Mouse (Mus musculus) embryonic facial prominence, embryonic 12.5 days (tissue): ENCODE results near the gene Pgrmc2. TPM values are rescaled to one million over a fixed set of nuclear protein-coding genes. Genes with fewer than 3 reads are reported as not detected.

Experiments used
- ATAC-seq: fragments of 200-750 bp; cut with Nextera tagmentation; 2 replicates; pipeline ENCODE4 v1.8.0; 2017; ENCODE audit not compliant: insufficient number of reproducible peaks, insufficient read depth, low FRiP score, low TSS enrichment
- H3K27ac ChIP-seq: fragments of 300-500 bp; sonication (generic); 2 replicates; pipeline ENCODE4 v1.5.1; 2016; ENCODE audit warnings: mild to moderate bottlenecking
- H3K27me3 ChIP-seq: fragments of 300-500 bp; sonication (generic); 2 replicates; pipeline ENCODE4 v1.6.1; 2016; ENCODE audit warnings: mild to moderate bottlenecking, moderate library complexity
- H3K36me3 ChIP-seq: fragments of 300-500 bp; sonication (generic); 2 replicates; pipeline ENCODE4 v1.6.1; 2016; ENCODE audit warnings: mild to moderate bottlenecking
- H3K4me1 ChIP-seq: fragments of 300-500 bp; sonication (generic); 2 replicates; pipeline ENCODE4 v1.6.1; 2016
- H3K4me2 ChIP-seq: fragments of 300-500 bp; sonication (generic); replicated peaks from 2 replicates; pipeline ENCODE4 v1.6.1; 2016; ENCODE audit warnings: mild to moderate bottlenecking, moderate library complexity
- H3K4me3 ChIP-seq: fragments of 300-500 bp; sonication (generic); 2 replicates; pipeline ENCODE4 v1.5.1; 2016; ENCODE audit warnings: mild to moderate bottlenecking
- H3K9ac ChIP-seq: fragments of 300-500 bp; sonication (generic); 2 replicates; pipeline ENCODE4 v1.6.1; 2016; ENCODE audit warnings: mild to moderate bottlenecking, moderate library complexity
- H3K9me3 ChIP-seq: fragments of 300-500 bp; sonication (generic); 2 replicates; pipeline ENCODE4 v1.6.1; 2016; ENCODE audit warnings: mild to moderate bottlenecking, moderate library complexity
- WGBS: fragments of 180-500 bp; shearing (Covaris S2); methylation state at CpG from one replicate; pipeline ENCODE4 v1.1.7; 2016; 5-methylcytosine and 5-hydroxymethylcytosine counted together
- polyA plus RNA-seq: library from polyadenylated mRNA; unstranded; fragments of >200 nt; fragmentation: Nextera tagmentation; extraction: Ambion mirVana; gene quantifications from 2 replicates; pipeline ENCODE4 v1.2.1, GENCODE M21; 2016

Pgrmc2 gene
- polyA plus RNA-seq, 1 experiment from 2014 or later: 50.8 TPM

- H3K9ac ChIP-seq: no peak overlapping the region
Observed at GRCm38 (mm10) chr3:41031286-41032210, 51.3 kb downstream of the Pgrmc2 start.

GRCm38 (mm10) chr3:41030705-41031104 is 52.1 kb downstream of the Pgrmc2 start:
- Histone ChIP-seq H3K9ac (no peak overlapping the region), H3K4me1 (no peaks in the 10 kb centered on the region), H3K27me3 (no peaks in the 10 kb centered on the region), H3K4me2 (no peak overlapping the region), H3K4me3 (no peak overlapping the region), H3K36me3 (no peaks in the 10 kb centered on the region), H3K27ac (no peak overlapping the region), H3K9me3 (no peaks in the 10 kb centered on the region)
- 85% methylated on average over 1 of the region's 1 CpGs for WGBS
- no peak for ATAC-seq

More at GRCm38 (mm10) chr3:41031286-41032210, 51.3 kb downstream of the Pgrmc2 start:
- H3K4me3 ChIP-seq: no peak overlapping the region
- no peaks in the 10 kb centered on the region for H3K4me1 ChIP-seq
- no peak overlapping the region for H3K27ac ChIP-seq
- H3K4me2 ChIP-seq: no peak overlapping the region
- H3K27me3 ChIP-seq: no peaks in the 10 kb centered on the region
- no peak for ATAC-seq
- no peaks in the 10 kb centered on the region for H3K36me3 ChIP-seq
- H3K9me3 ChIP-seq: no peaks in the 10 kb centered on the region
- WGBS: 72% methylated on average over 12 of the region's 12 CpGs

GRCm38 (mm10) chr3:41021980-41022379 is 60.9 kb downstream of the Pgrmc2 start:
- Histone ChIP-seq H3K4me1 (no peaks in the 10 kb centered on the region), H3K4me2 (no peak overlapping the region), H3K27ac (no peak overlapping the region), H3K27me3 (no peaks in the 10 kb centered on the region), H3K36me3 (no peaks in the 10 kb centered on the region), H3K9me3 (no peaks in the 10 kb centered on the region), H3K9ac (no peak overlapping the region), H3K4me3 (no peak overlapping the region)
- 66% methylated on average over 6 of the region's 6 CpGs for WGBS
- ATAC-seq: no peak

GRCm38 (mm10) chr3:41020687-41021086 is 62.2 kb downstream of the Pgrmc2 start:
- 89% methylated on average over 7 of the region's 7 CpGs for WGBS
- H3K9ac ChIP-seq: no peak overlapping the region
- H3K4me3 ChIP-seq: no peak overlapping the region
- H3K4me2 ChIP-seq: no peak overlapping the region
- no peaks in the 10 kb centered on the region for H3K9me3 ChIP-seq
- no peak for ATAC-seq
- no peaks in the 10 kb centered on the region for H3K27me3 ChIP-seq
- H3K4me1 ChIP-seq: no peaks in the 10 kb centered on the region
- no peaks in the 10 kb centered on the region for H3K36me3 ChIP-seq
- no peak overlapping the region for H3K27ac ChIP-seq

GRCm38 (mm10) chr3:41018022-41018608 is 64.7 kb downstream of the Pgrmc2 start:
- no peak overlapping the region for H3K4me3 ChIP-seq
- ATAC-seq: no peak
- no peaks in the 10 kb centered on the region for H3K4me1 ChIP-seq
- H3K9me3 ChIP-seq: no peaks in the 10 kb centered on the region
- no peak overlapping the region for H3K9ac ChIP-seq
- 67% methylated on average over 3 of the region's 3 CpGs for WGBS
- H3K27ac ChIP-seq: no peak overlapping the region
- no peak overlapping the region for H3K4me2 ChIP-seq
- H3K36me3 ChIP-seq: no peaks in the 10 kb centered on the region
- no peaks in the 10 kb centered on the region for H3K27me3 ChIP-seq

Other genes starting within 250 kb of the Pgrmc2 start
- 7.4 and 8.8 TPM in 2 replicates for gene Mfsd8, start 236.2 kb downstream of the Pgrmc2 start, polyA plus RNA-seq
- 6.3 and 8.6 TPM in 2 replicates for gene Abhd18, start 236.1 kb downstream of the Pgrmc2 start, polyA plus RNA-seq
- 0.35 and 0.48 TPM in 2 replicates for gene 1700034I23Rik, start 180.5 kb downstream of the Pgrmc2 start, polyA plus RNA-seq
- 1.2 and 1.7 TPM in 2 replicates for gene Larp1b, start 133.2 kb downstream of the Pgrmc2 start, polyA plus RNA-seq